In genomic region chr6:117662635-117663034, GRCm38 (mm10) we compare ENCODE assay signal across 22 mouse cellular contexts.
DNase-seq lines count a peak whose midpoint lies in the region; ATAC-seq and TF ChIP-seq lines count a peak whose summit lies in the region.
"Had no signal": no experiment of that assay in that cellular context is flagged by ENCODE, and none has a peak within 500 bp of the region (broad histone marks: within the 10 kb centered on the region; RNA-seq: fewer than 3 reads in every experiment).

No protein-coding gene starts in this region.

- no peaks in the 10 kb centered on the region for H3K9me3 ChIP-seq in liver, embryonic 11.5 days (ENCODE audit: control insufficient read depth, low read length)

- peak; percentile 19 for DNase-seq in liver, adult 2 months (ENCODE audit: extremely low read depth, low read depth, low spot score)
- DNase-seq in liver, embryonic 11.5 days (ENCODE audit: low spot score): no peak
- DNase-seq in urinary bladder, postnatal 14 days (ENCODE audit: low spot score): peak; percentile 45
- DNase-seq in urinary bladder, adult 2 months (ENCODE audit: low spot score): no peak
- no peak for DNase-seq in layer of hippocampus, postnatal 10 days (ENCODE audit: low spot score in 2 of 2)
- DNase-seq in left cerebral cortex, postnatal 36 days (ENCODE audit: low spot score in 2 of 2): no peak
- DNase-seq: adrenal gland, adult 2 months; adrenal gland, adult 8-10 months; adrenal gland, postnatal 10 days; adrenal gland, postnatal 14 days; adrenal gland, postnatal 25 days; adrenal gland, postnatal 36 days; B cell, adult 2 months; cerebellum, adult 11 months; cerebellum, adult 11-12 months; cerebellum, adult 18-20 months had no signal

- H3K4me2 ChIP-seq in liver, embryonic 11.5 days: no peak overlapping the region
- H3K4me2 ChIP-seq in myocyte (ENCODE audit: low read depth): no peak overlapping the region

- no peak for TF ChIP-seq CTCF in liver, adult 2 months (IDR thresholded peaks at IDR 0.05; ENCODE audit: low read depth, low read length)
- no peak for TF ChIP-seq CTCF in C2C12 (IDR thresholded peaks at IDR 0.05; ENCODE audit: control insufficient read depth, insufficient read depth, insufficient read length)

- H3K4me1 ChIP-seq in liver, adult 2 months (ENCODE audit: control insufficient read depth, insufficient read depth, low read length): no peaks in the 10 kb centered on the region
- H3K4me1 ChIP-seq in liver, embryonic 11.5 days (replicated peaks; ENCODE audit: control insufficient read depth, insufficient read depth, low read length): no peaks in the 10 kb centered on the region

- no peaks in the 10 kb centered on the region for H3K27me3 ChIP-seq in liver, adult 2 months (ENCODE audit: control insufficient read depth, insufficient read depth, low read length)
- H3K27me3 ChIP-seq in liver, embryonic 11.5 days (replicated peaks; ENCODE audit: control insufficient read depth, insufficient read depth, low read length): no peaks in the 10 kb centered on the region
- H3K27me3 ChIP-seq in C2C12 (ENCODE audit: control insufficient read depth, insufficient read depth, insufficient read length): no peaks in the 10 kb centered on the region
- H3K27me3 ChIP-seq in myocyte (ENCODE audit: control insufficient read depth, insufficient read depth, insufficient read length): no peaks in the 10 kb centered on the region
- H3K27me3 ChIP-seq: Patski had no signal

- H3K79me3 ChIP-seq in C2C12 (ENCODE audit: low read depth): no peaks in the 10 kb centered on the region

- H3K79me2 ChIP-seq in liver, adult 2 months (ENCODE audit: control insufficient read depth, insufficient read depth, low read length): no peaks in the 10 kb centered on the region
- H3K79me2 ChIP-seq in C2C12 (ENCODE audit: control insufficient read depth, insufficient read depth) (no peaks in the 10 kb centered on the region), myocyte (ENCODE audit: control insufficient read depth, insufficient read depth) (no peaks in the 10 kb centered on the region)

- no peaks in the 10 kb centered on the region for H3K36me3 ChIP-seq in liver, adult 2 months (ENCODE audit: control insufficient read depth, insufficient read depth, low read length)
- H3K36me3 ChIP-seq in liver, embryonic 11.5 days (ENCODE audit: control insufficient read depth, insufficient read depth, low read length): no peaks in the 10 kb centered on the region
- no peaks in the 10 kb centered on the region for H3K36me3 ChIP-seq in C2C12 (ENCODE audit: control insufficient read depth, insufficient read depth)
- no peaks in the 10 kb centered on the region for H3K36me3 ChIP-seq in myocyte (ENCODE audit: control insufficient read depth, insufficient read depth)
- H3K36me3 ChIP-seq: G1E had no signal

- intact Hi-C loops in left cerebral cortex, postnatal 36 days (cut with DNase I): no loop called here

- H3K9ac ChIP-seq in liver, adult 2 months (ENCODE audit: low read depth, low read length): no peak overlapping the region
- H3K9ac ChIP-seq in liver, embryonic 11.5 days (ENCODE audit: low read depth, low read length): no peak overlapping the region

- no peak for TF ChIP-seq POLR2A in liver, adult 2 months (IDR thresholded peaks at IDR 0.05; ENCODE audit: extremely low read depth, insufficient read depth, low read length)
- TF ChIP-seq POLR2A in myocyte (IDR thresholded peaks at IDR 0.05; ENCODE audit: insufficient read length, low read depth): no peak

- no peak for ATAC-seq in liver, embryonic 11.5 days (replicated peaks; ENCODE audit: low FRiP score)
- ATAC-seq: activated CD4-positive, CD25-positive, alpha-beta regulatory T cell, adult 4 months; CD4-positive, CD25-positive, alpha-beta regulatory T cell, adult 4 months; Patski had no signal

- H3ac ChIP-seq in C2C12 (ENCODE audit: control insufficient read depth, insufficient read length, low read depth) (no peak overlapping the region), myocyte (ENCODE audit: control insufficient read depth, insufficient read length) (no peak overlapping the region)

- WGBS in liver, adult 2 months: 77% methylated on average over 1 of the region's 1 CpGs
- WGBS in liver, embryonic 11.5 days: 84% methylated on average over 1 of the region's 1 CpGs

- no peak overlapping the region for H3K27ac ChIP-seq in liver, adult 2 months (replicated peaks; ENCODE audit: insufficient read depth, low read depth, low read length)
- no peak overlapping the region for H3K27ac ChIP-seq in liver, embryonic 11.5 days (ENCODE audit: low read depth, low read length)

- no peak overlapping the region for H3K4me3 ChIP-seq in liver, adult 2 months (ENCODE audit: insufficient read depth, low read depth, low read length)
- no peak overlapping the region for H3K4me3 ChIP-seq in liver, embryonic 11.5 days (ENCODE audit: low read depth, low read length)
- H3K4me3 ChIP-seq in C2C12 (ENCODE audit: insufficient read depth, poor library complexity, severe bottlenecking): no peak overlapping the region
- no peak overlapping the region for H3K4me3 ChIP-seq in myocyte

TF ChIP-seq in C2C12, 6 proteins besides CTCF, POLR2A, EP300 and RAD21:
- TF ChIP-seq CEBPB (IDR thresholded peaks at IDR 0.05; ENCODE audit: low read depth) (no peak), MYOD1 (IDR thresholded peaks at IDR 0.05; ENCODE audit: control insufficient read depth, insufficient read length, low read depth) (peak; percentile 94)

TF ChIP-seq in myocyte, 11 proteins besides CTCF, POLR2A, EP300 and RAD21:
- TF ChIP-seq USF1 (IDR thresholded peaks at IDR 0.05; ENCODE audit: low read depth) (no peak), CEBPB (IDR thresholded peaks at IDR 0.05; ENCODE audit: insufficient read depth, poor library complexity, severe bottlenecking) (no peak), TCF3 (IDR thresholded peaks at IDR 0.05; ENCODE audit: insufficient read length, low read depth) (peak; percentile 39), MAX (IDR thresholded peaks at IDR 0.05; ENCODE audit: low read depth) (no peak), MYOD1 (IDR thresholded peaks at IDR 0.05; ENCODE audit: control insufficient read depth in 1 of 3, insufficient read length in 2 of 3, low read depth in 2 of 3) (peak in 2 of 3 experiments; percentile 54 to 86), REST (IDR thresholded peaks at IDR 0.05; ENCODE audit: insufficient read depth, insufficient read length) (no peak), SRF (IDR thresholded peaks at IDR 0.05; ENCODE audit: control insufficient read depth, insufficient read length, low read depth) (no peak), E2F4 (IDR thresholded peaks at IDR 0.05; ENCODE audit: insufficient read depth) (no peak), POLR2AphosphoS2 (IDR thresholded peaks at IDR 0.05; ENCODE audit: insufficient read length, low read depth) (no peak), MYOG (IDR thresholded peaks at IDR 0.05; ENCODE audit: control insufficient read depth in 1 of 3, insufficient read depth in 1 of 3, insufficient read length in 2 of 3, low read depth in 2 of 3) (peak in 2 of 3 experiments; percentile 31 to 51), TCF12 (IDR thresholded peaks at IDR 0.05; ENCODE audit: insufficient read depth, poor library complexity, severe bottlenecking) (peak; percentile 20)

Comparison
In these comparisons a context has a peak if more than half of its experiments do, and no peak if none do; other contexts are left out.
1. DNase-seq: peak in liver, adult 2 months (single experiment) and urinary bladder, postnatal 14 days (single experiment); none in liver, embryonic 11.5 days (single experiment), urinary bladder, adult 2 months (single experiment), layer of hippocampus, postnatal 10 days (0 of 2) and left cerebral cortex, postnatal 36 days (0 of 2).